Mouse (Mus musculus): ENCODE data around the gene Ino80. TPM values are rescaled to one million over a fixed set of nuclear protein-coding genes. Genes with fewer than 3 reads are reported as not detected.
A peak's percentile ranks its signal among the peaks of the same experiment; 100 is the strongest.

Ino80 gene
- polyA plus RNA-seq, 1 experiment from 2014 or later: 4.1 TPM

DNA sequence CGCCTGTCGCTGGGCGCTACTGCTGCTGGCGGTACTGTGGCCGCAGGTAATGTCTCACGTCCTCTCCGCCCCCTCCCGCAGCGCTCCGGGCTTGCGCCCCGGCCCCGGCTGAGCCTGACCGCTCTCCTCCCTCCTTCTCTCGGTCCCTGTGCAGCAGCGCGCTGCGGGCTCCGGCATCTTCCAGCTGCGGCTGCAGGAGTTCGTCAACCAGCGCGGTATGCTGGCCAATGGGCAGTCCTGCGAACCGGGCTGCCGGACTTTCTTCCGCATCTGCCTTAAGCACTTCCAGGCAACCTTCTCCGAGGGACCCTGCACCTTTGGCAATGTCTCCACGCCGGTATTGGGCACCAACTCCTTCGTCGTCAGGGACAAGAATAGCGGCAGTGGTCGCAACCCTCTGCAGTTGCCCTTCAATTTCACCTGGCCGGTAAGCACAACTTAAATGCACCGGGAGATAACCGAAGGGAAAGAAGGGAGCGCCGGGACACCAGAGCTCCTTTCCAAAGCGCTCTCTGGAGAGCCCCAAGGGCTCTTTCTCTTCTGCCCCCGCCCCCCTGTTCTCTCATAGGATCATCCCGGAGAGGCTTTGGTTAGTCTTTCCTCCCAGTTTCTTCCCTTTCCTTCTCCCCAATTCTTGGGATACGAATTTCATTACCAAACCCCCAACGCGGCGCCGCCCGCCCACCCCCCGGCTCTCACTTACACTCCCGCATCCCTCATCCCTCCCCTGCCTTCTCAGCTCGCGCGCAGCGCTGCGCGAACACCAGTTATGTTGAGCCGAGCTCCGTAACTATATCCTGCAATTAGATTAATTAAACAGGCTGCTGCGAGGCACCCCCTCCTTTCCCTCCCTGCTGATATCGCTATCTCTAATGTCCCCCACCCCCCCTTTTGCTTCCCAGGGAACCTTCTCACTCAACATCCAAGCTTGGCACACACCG lies 151.1 kb downstream of the Ino80 start:
- Histone ChIP-seq H3K4me3 (peak overlapping the region; percentile 38), H3K9me3 (replicated peaks) (no peaks in the 10 kb centered on the region), H3K36me3 (no peaks in the 10 kb centered on the region), H3K4me1 (peaks cover 59% of the 10 kb centered on the region), H3K27ac (no peak overlapping the region), H3K9ac (peak overlapping the region; percentile 54), H3K27me3 (peaks cover 100% of the 10 kb centered on the region), H3K4me2 (replicated peaks) (peak overlapping the region; percentile 72)
- ATAC-seq (ENCODE audit: low FRiP score): no peak
- WGBS: under 1% methylated on average over 56 of the region's 61 CpGs

DNA sequence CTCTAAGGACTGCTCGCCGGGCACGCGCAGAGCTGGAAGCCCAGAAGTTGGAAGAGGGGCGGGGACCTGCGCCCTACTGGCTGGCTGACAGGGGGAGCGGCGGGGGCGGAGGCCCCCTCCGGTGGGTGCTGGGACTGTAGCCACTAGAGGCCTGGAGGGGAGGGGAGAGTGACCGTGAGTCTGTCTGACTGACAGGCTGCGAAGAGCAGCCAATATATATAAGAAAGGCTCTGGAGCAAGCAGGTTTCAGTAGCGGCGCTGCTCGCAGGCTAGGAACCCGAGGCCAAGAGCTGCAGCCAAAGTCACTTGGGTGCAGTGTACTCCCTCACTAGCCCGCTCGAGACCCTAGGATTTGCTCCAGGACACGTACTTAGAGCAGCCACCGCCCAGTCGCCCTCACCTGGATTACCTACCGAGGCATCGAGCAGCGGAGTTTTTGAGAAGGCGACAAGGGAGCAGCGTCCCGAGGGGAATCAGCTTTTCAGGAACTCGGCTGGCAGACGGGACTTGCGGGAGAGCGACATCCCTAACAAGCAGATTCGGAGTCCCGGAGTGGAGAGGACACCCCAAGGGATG lies 151.8 kb downstream of the Ino80 start, which contains the start of gene Dll4:
Gene Dll4, plus strand, starts transcription at position 217 of the 576 bp plus-strand sequence.
- no peak within 1 kb of the TSS for H3K27ac ChIP-seq
- no peak for ATAC-seq (ENCODE audit: low FRiP score)
- peaks cover 63% of the 10 kb centered on the region for H3K4me1 ChIP-seq
- H3K4me3 ChIP-seq: peak within 1 kb of the TSS; percentile 38
- no peaks in the 10 kb centered on the region for H3K9me3 ChIP-seq (replicated peaks)
- peak within 1 kb of the TSS; percentile 54; the same call in 1 of the 2 replicates for H3K9ac ChIP-seq
- H3K4me2 ChIP-seq (replicated peaks): peak within 1 kb of the TSS; percentile 72
- WGBS: under 1% methylated on average over 33 of the region's 33 CpGs
- H3K36me3 ChIP-seq: no peaks in the 10 kb centered on the region
- H3K27me3 ChIP-seq: peaks cover 100% of the 10 kb centered on the region

DNA sequence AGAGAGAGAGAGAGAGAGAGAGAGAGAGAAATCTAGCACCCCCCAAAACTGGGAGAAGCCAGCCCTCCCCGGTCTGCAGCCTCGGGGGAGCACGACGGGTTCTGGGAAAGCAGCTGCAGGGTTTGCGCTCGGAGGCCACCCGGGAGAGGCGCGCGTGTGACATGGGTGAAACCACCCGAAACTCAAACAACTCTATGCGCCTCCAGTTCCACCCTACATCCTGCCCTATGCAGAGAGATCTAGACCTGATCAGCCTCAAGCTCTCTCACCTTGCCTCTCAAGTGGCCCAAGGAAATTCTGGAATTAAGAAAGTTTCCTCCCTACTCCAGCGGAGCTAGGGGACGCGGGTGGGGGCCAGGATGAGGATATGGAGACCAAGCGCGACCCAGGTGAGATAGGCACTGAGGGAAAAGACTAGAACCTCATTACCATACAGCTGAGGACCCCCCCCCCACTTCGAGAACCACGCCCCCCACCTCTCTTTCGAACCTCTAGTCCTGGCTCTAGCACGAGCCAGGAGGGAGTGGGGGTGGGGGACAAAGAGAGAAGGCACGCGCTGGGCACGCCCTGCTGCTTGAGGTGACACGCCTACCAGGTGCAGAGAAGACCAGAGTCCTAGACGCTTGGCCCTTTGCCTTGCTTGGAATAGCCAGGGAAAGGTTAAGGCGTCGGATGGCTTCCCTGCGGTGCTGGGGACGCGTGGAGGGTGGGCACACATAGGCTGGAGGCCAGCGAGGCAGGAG lies 152.7 kb downstream of the Ino80 start:
- ATAC-seq (ENCODE audit: low FRiP score): peak; percentile 14; the same call in 1 of the 2 replicates
- no peak overlapping the region for H3K27ac ChIP-seq
- H3K36me3 ChIP-seq: no peaks in the 10 kb centered on the region
- peaks cover 99% of the 10 kb centered on the region for H3K27me3 ChIP-seq
- WGBS: under 1% methylated on average over 28 of the region's 32 CpGs
- H3K4me1 ChIP-seq: peaks cover 63% of the 10 kb centered on the region
- no peaks in the 10 kb centered on the region for H3K9me3 ChIP-seq (replicated peaks)
- H3K4me3 ChIP-seq: peak overlapping the region; percentile 38
- peak overlapping the region; percentile 72 for H3K4me2 ChIP-seq (replicated peaks)
- no peak overlapping the region for H3K9ac ChIP-seq

DNA sequence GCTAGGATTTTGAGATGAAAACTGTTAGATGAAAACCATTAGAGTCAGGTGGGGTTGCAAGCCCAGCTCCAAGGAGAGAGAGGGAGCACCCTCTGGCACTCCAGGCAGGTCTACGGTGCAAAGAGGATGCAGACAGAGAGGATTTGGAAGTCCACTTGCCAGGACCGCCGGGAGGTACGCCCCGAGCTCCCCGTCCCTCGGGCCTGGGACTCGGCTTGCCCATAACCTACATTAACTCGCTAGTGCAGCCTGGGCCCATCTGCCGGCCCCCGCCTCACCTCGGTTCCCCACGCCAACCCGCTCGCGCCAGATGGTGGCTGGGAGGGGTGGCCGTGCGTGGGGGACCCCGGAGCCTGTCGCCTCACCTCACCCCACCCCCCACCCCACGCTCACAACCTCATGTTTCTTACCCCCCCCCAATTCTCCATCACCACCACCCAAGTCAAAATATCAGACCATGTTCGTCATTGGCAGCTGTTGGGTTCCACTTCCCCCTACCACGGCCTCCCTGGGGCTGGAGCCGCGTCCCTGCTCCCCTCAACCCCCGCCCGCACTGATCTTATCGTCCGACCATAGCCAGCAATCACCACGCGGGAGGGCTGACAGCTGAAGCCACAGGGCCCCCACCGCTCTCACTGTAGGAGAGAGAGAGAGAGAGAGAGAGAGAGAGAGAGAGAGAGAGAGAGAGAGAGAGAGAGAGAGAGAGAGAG lies 153.5 kb downstream of the Ino80 start:
- Histone ChIP-seq H3K27ac (no peak overlapping the region), H3K4me1 (peaks cover 60% of the 10 kb centered on the region), H3K27me3 (peaks cover 98% of the 10 kb centered on the region), H3K9ac (0 out of 2 replicates have a peak overlapping the region, but pooled peaks have one; percentile 8), H3K36me3 (no peaks in the 10 kb centered on the region), H3K4me3 (no peak overlapping the region), H3K9me3 (replicated peaks) (no peaks in the 10 kb centered on the region), H3K4me2 (replicated peaks) (peak overlapping the region; percentile 72)
- ATAC-seq (ENCODE audit: low FRiP score): no peak
- 3% methylated on average over 30 of the region's 32 CpGs for whole genome bisulfite sequencing

Other genes with a start within 250 kb of the Ino80 start
- gene Ppp1r14d, start 247.8 kb downstream of the Ino80 start, polyA plus RNA-seq (2016; fragmentation: Nextera tagmentation; extraction: Ambion mirVana): 0.37 TPM in 1 of 2 replicates, not detected in the other
- gene Spint1, start 240.3 kb downstream of the Ino80 start, polyA plus RNA-seq (2016; fragmentation: Nextera tagmentation; extraction: Ambion mirVana): 3.0 and 6.4 TPM in 2 replicates
- 5.8 and 8.2 TPM in 2 replicates for gene Rhov, start 206.4 kb downstream of the Ino80 start, polyA plus RNA-seq (2016; fragmentation: Nextera tagmentation; extraction: Ambion mirVana)
- 28.2 and 28.3 TPM in 2 replicates for gene Vps18, start 188.9 kb downstream of the Ino80 start, polyA plus RNA-seq (2016; fragmentation: Nextera tagmentation; extraction: Ambion mirVana)
- gene Dll4, start 151.9 kb downstream of the Ino80 start, polyA plus RNA-seq (2016; fragmentation: Nextera tagmentation; extraction: Ambion mirVana): 5.6 TPM in 2 replicates
- gene Chac1, start 126.5 kb downstream of the Ino80 start, polyA plus RNA-seq (2016; fragmentation: Nextera tagmentation; extraction: Ambion mirVana): 1.9 and 2.4 TPM in 2 replicates
- 0.54 and 0.76 TPM in 2 replicates for gene Exd1, start 69.9 kb upstream of the Ino80 start, polyA plus RNA-seq (2016; fragmentation: Nextera tagmentation; extraction: Ambion mirVana)
- 61.3 and 65.4 TPM in 2 replicates for gene Chp1, start 70.0 kb upstream of the Ino80 start, polyA plus RNA-seq (2016; fragmentation: Nextera tagmentation; extraction: Ambion mirVana)
- 56.4 and 57.6 TPM in 2 replicates for gene Nusap1, start 140.6 kb upstream of the Ino80 start, polyA plus RNA-seq (2016; fragmentation: Nextera tagmentation; extraction: Ambion mirVana)
- gene Oip5, start 140.8 kb upstream of the Ino80 start, polyA plus RNA-seq (2016; fragmentation: Nextera tagmentation; extraction: Ambion mirVana): 17.7 and 22.6 TPM in 2 replicates
- gene Ndufaf1, start 185.1 kb upstream of the Ino80 start, polyA plus RNA-seq (2016; fragmentation: Nextera tagmentation; extraction: Ambion mirVana): 38.1 and 45.6 TPM in 2 replicates
- 77.8 and 78.3 TPM in 2 replicates for gene Rtf1, start 197.4 kb upstream of the Ino80 start, polyA plus RNA-seq (2016; fragmentation: Nextera tagmentation; extraction: Ambion mirVana)